Mouse (Mus musculus) spleen, adult 2 months (tissue): Measurements from ENCODE around the gene Sox10.

ENCODE experiments used
- CTCF ChIP-seq: fragments of 200-500 bp; IDR thresholded peaks from 2 replicates; pipeline ENCODE4 v1.5.1; 2011; ENCODE audit warnings: mild to moderate bottlenecking, inconsistent platforms; ENCODE audit not compliant: insufficient read depth, insufficient read length, insufficient replicate concordance; ENCODE audit errors: extremely low read depth
- POLR2A ChIP-seq: fragments of 200-500 bp; IDR thresholded peaks from 2 replicates; pipeline ENCODE4 v1.6.1; 2011; ENCODE audit warnings: low read depth, low read length, inconsistent platforms

DNA sequence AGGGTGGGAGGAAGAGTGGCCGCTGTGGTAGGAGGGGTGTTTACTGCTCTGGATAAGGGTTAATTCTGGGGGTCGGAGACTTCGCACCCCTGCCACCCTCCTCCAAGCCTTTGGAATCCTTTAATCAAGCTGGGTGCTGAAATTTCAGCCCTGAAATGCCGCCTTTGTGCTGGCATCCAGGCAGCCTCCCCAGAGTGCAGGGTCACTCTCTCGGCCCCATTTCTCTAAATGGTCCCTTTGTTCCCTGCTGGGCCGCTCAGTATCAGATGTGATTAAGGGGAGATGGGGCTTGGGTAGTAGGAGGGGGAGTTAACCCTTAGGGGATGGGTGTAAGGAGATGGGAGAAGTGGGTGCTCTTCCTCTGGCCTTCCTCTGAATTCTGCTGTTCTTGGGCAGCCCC lies 12.3 kb downstream of the Sox10 start:
- TF ChIP-seq CTCF (no peak), POLR2A (no peak)
